Mouse (Mus musculus) heart, adult 2 months (tissue): ENCODE measurements around the gene Tex2.
A peak's percentile ranks its signal among the peaks of the same experiment; 100 is the strongest.

Experiments used
- CTCF ChIP-seq: fragments of 200-600 bp; IDR thresholded peaks from 2 replicates; pipeline ENCODE4 v1.8.1; 2022; ENCODE audit warnings: antibody characterized with exemption, mild to moderate bottlenecking, moderate library complexity
- EP300 ChIP-seq: fragments of 200-500 bp; IDR thresholded peaks from 2 replicates; pipeline ENCODE4 v1.6.1; 2011; ENCODE audit warnings: low read depth, low read length, control low read depth; ENCODE audit not compliant: insufficient read depth
- POLR2A ChIP-seq: fragments of 200-500 bp; IDR thresholded peaks from 2 replicates; pipeline ENCODE4 v1.6.1; 2011; ENCODE audit warnings: mild to moderate bottlenecking, low read depth, low read length, control low read depth; ENCODE audit not compliant: insufficient read depth

DNA sequence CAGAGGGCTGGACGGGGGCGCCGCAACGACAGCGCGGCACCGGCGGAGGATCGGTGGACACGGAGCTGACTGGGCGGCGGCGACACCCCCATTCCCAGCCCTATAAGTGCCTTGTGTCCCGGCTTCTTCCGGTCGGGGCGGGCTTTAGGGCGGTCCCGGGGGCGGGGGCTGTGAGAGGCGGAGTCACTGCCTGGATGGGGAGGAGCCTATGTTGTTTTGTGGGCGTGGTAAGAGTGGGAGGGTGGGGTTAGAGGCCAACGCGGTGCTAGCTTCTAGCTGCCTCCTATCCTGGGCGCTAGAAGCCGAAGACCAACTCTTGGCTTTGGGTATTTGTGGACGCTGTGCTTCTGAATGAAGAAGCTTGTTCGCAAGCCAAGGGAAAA lies 125.5 kb downstream of the Tex2 start, which contains the start of gene Ern1:
- TF ChIP-seq POLR2A (peak; percentile 92), CTCF (no peak), EP300 (peak; percentile 38; the same call in 1 of the 2 replicates)
